In genomic region chr17:28953251-28953650, GRCm38 (mm10) we compare ENCODE assay signal across 8 mouse cellular contexts. TPM values are rescaled to one million over a fixed set of nuclear protein-coding genes. Genes with fewer than 3 reads are reported as not detected.
DNase-seq lines count a peak whose midpoint lies in the region; ATAC-seq and TF ChIP-seq lines count a peak whose summit lies in the region.

No protein-coding gene starts in this region.

- no peaks in the 10 kb centered on the region for H3K9me3 ChIP-seq in heart, embryonic 13.5 days
- peaks cover 5% of the 10 kb centered on the region; the same call in 1 of the 2 replicates for H3K9me3 ChIP-seq in limb, embryonic 13.5 days
- no peaks in the 10 kb centered on the region for H3K9me3 ChIP-seq in neural tube, embryonic 11.5 days (ENCODE audit: control insufficient read depth, low read length)

- no peaks in the 10 kb centered on the region for H3K27me3 ChIP-seq in heart, embryonic 13.5 days (replicated peaks)
- H3K27me3 ChIP-seq in limb, embryonic 13.5 days = no peaks in the 10 kb centered on the region
- H3K27me3 ChIP-seq in neural tube, embryonic 11.5 days (ENCODE audit: control insufficient read depth, insufficient read depth, low read length) = no peaks in the 10 kb centered on the region

- H3K27ac ChIP-seq in layer of hippocampus, adult 2 months = peak overlapping the region; percentile 99
- H3K27ac ChIP-seq in cortical plate, adult 2 months (ENCODE audit: insufficient read depth, low read length) = no peak overlapping the region
- peak overlapping the region; percentile 97 for H3K27ac ChIP-seq in heart, embryonic 13.5 days (replicated peaks)
- peak overlapping the region; percentile 97; the same call in 1 of the 2 replicates for H3K27ac ChIP-seq in limb, embryonic 13.5 days
- no peak overlapping the region for H3K27ac ChIP-seq in neural tube, embryonic 11.5 days (ENCODE audit: low read depth, low read length)

- no peak for TF ChIP-seq CTCF in layer of hippocampus, adult 2 months (conservative IDR thresholded peaks at IDR 0.05)
- no peak for TF ChIP-seq CTCF in cortical plate, adult 2 months (IDR thresholded peaks at IDR 0.05; ENCODE audit: extremely low read depth, insufficient read depth, low read length)

- H3K9ac ChIP-seq in heart, embryonic 13.5 days = peak overlapping the region; percentile 95
- H3K9ac ChIP-seq in limb, embryonic 13.5 days = peak overlapping the region; percentile 80
- H3K9ac ChIP-seq in neural tube, embryonic 11.5 days (ENCODE audit: low read length) = peak overlapping the region; percentile 95

- peak overlapping the region; percentile 92 for H3K4me2 ChIP-seq in heart, embryonic 13.5 days
- H3K4me2 ChIP-seq in limb, embryonic 13.5 days (replicated peaks) = peak overlapping the region; percentile 86
- peak overlapping the region; percentile 77 for H3K4me2 ChIP-seq in neural tube, embryonic 11.5 days (ENCODE audit: low read depth)

- no peak for DNase-seq in layer of hippocampus, adult 2 months (ENCODE audit: low spot score in 2 of 2)
- DNase-seq in layer of hippocampus, postnatal 25 days (ENCODE audit: extremely low spot score in 1 of 2, low spot score in 1 of 2) = no peak
- DNase-seq in neural tube, embryonic 11.5 days (ENCODE audit: low spot score) = peak; percentile 23
- no peak for DNase-seq in urinary bladder, postnatal 4 days (ENCODE audit: low spot score in 2 of 2)

- ATAC-seq in heart, embryonic 13.5 days (ENCODE audit: extremely low read depth, insufficient number of reproducible peaks, low FRiP score, low TSS enrichment) = no peak
- ATAC-seq in limb, embryonic 13.5 days (ENCODE audit: low FRiP score, low read depth) = no peak
- ATAC-seq in neural tube, embryonic 11.5 days (ENCODE audit: insufficient read depth, low FRiP score, low TSS enrichment) = no peak
- ATAC-seq in activated CD4-positive, CD25-positive, alpha-beta regulatory T cell, adult 4 months = no peak

- TF ChIP-seq POLR2A in cortical plate, adult 2 months (IDR thresholded peaks at IDR 0.05; ENCODE audit: extremely low read depth, insufficient read depth, low read length) = no peak

- H3K4me1 ChIP-seq in cortical plate, adult 2 months (ENCODE audit: control insufficient read depth, insufficient read depth, low read length) = peaks cover 6% of the 10 kb centered on the region; the same call in 1 of the 2 replicates
- H3K4me1 ChIP-seq in heart, embryonic 13.5 days = peaks cover 23% of the 10 kb centered on the region
- H3K4me1 ChIP-seq in limb, embryonic 13.5 days = peaks cover 22% of the 10 kb centered on the region
- H3K4me1 ChIP-seq in neural tube, embryonic 11.5 days (ENCODE audit: control insufficient read depth, insufficient read depth, low read length) = peaks cover 11% of the 10 kb centered on the region

- WGBS in heart, embryonic 13.5 days = 11% methylated on average over 9 of the region's 9 CpGs
- WGBS in limb, embryonic 13.5 days = 23% methylated on average over 9 of the region's 9 CpGs
- WGBS in neural tube, embryonic 11.5 days = 31% methylated on average over 9 of the region's 9 CpGs

- H3K4me3 ChIP-seq in layer of hippocampus, adult 2 months = peak overlapping the region; percentile 96
- peak overlapping the region; percentile 86 for H3K4me3 ChIP-seq in cortical plate, adult 2 months (ENCODE audit: insufficient read depth, low read length)
- H3K4me3 ChIP-seq in heart, embryonic 13.5 days = peak overlapping the region; percentile 85
- peak overlapping the region; percentile 62 for H3K4me3 ChIP-seq in limb, embryonic 13.5 days
- H3K4me3 ChIP-seq in neural tube, embryonic 11.5 days (ENCODE audit: low read depth, low read length) = peak overlapping the region; percentile 57

- H3K36me3 ChIP-seq in heart, embryonic 13.5 days = peaks cover 16% of the 10 kb centered on the region
- peaks cover 13% of the 10 kb centered on the region for H3K36me3 ChIP-seq in limb, embryonic 13.5 days
- H3K36me3 ChIP-seq in neural tube, embryonic 11.5 days (ENCODE audit: control insufficient read depth, insufficient read depth, low read length) = no peaks in the 10 kb centered on the region; the same call in none of the 2 replicates

RNA-seq across cellular contexts. Expression of gene Kctd20, which starts 1.5 kb away (rescaled TPM):
- total RNA-seq in layer of hippocampus, adult 2 months (2021) = 10 to 100 TPM; 58.7 to 64.4 TPM
- total RNA-seq in layer of hippocampus, postnatal 25 days (2021) = 10 to 100 TPM; 67.1 to 75.4 TPM
- polyA plus RNA-seq in cortical plate, adult 2 months (2012; rRNA removed) = 46.5 and 50.0 TPM in 2 replicates
- 58.1 and 59.9 TPM in 2 replicates for polyA plus RNA-seq in heart, embryonic 13.5 days (2015; fragmentation: Nextera tagmentation; extraction: Ambion mirVana)
- 105 and 120 TPM in 2 replicates for polyA plus RNA-seq in limb, embryonic 13.5 days (2015; fragmentation: Nextera tagmentation; extraction: Ambion mirVana)
- polyA plus RNA-seq in neural tube, embryonic 11.5 days (2014; fragmentation: Nextera tagmentation; extraction: Ambion mirVana) = 109 and 118 TPM in 2 replicates
- 10 to 100 TPM; 32.0 to 47.5 TPM for polyA plus RNA-seq in activated CD4-positive, CD25-positive, alpha-beta regulatory T cell, adult 4 months (2017; shearing (Covaris generic))

RNA-seq across cellular contexts. Expression of gene Pxt1, which starts 9.6 kb away (rescaled TPM):
- total RNA-seq in layer of hippocampus, adult 2 months (2021) = not detected
- not detected for total RNA-seq in layer of hippocampus, postnatal 25 days (2021)
- polyA plus RNA-seq in cortical plate, adult 2 months (2012; rRNA removed) = not detected in 2 replicates
- 0.19 TPM in 2 replicates for polyA plus RNA-seq in heart, embryonic 13.5 days (2015; fragmentation: Nextera tagmentation; extraction: Ambion mirVana)
- not detected in 2 replicates for polyA plus RNA-seq in limb, embryonic 13.5 days (2015; fragmentation: Nextera tagmentation; extraction: Ambion mirVana)
- not detected in 2 replicates for polyA plus RNA-seq in neural tube, embryonic 11.5 days (2014; fragmentation: Nextera tagmentation; extraction: Ambion mirVana)
- under 1 TPM in 1 of 2 experiments, not detected in 1; 0.77 TPM for polyA plus RNA-seq in activated CD4-positive, CD25-positive, alpha-beta regulatory T cell, adult 4 months (2017; shearing (Covaris generic))

RNA-seq across cellular contexts. Expression of gene 4930539E08Rik, which starts 38.1 kb away (rescaled TPM):
- 1 to 10 TPM; 4.0 to 4.1 TPM for total RNA-seq in layer of hippocampus, adult 2 months (2021)
- total RNA-seq in layer of hippocampus, postnatal 25 days (2021) = 1 to 10 TPM; 3.1 to 3.9 TPM
- polyA plus RNA-seq in cortical plate, adult 2 months (2012; rRNA removed) = 7.6 and 7.9 TPM in 2 replicates
- polyA plus RNA-seq in heart, embryonic 13.5 days (2015; fragmentation: Nextera tagmentation; extraction: Ambion mirVana) = 0.05 TPM in 1 of 2 replicates, not detected in the other
- polyA plus RNA-seq in limb, embryonic 13.5 days (2015; fragmentation: Nextera tagmentation; extraction: Ambion mirVana) = 0.27 and 0.36 TPM in 2 replicates
- 0.15 and 0.23 TPM in 2 replicates for polyA plus RNA-seq in neural tube, embryonic 11.5 days (2014; fragmentation: Nextera tagmentation; extraction: Ambion mirVana)
- 1 to 10 TPM; 1.5 to 1.6 TPM for polyA plus RNA-seq in activated CD4-positive, CD25-positive, alpha-beta regulatory T cell, adult 4 months (2017; shearing (Covaris generic))

RNA-seq across cellular contexts. Expression of gene Stk38, which starts 54.5 kb away (rescaled TPM):
- total RNA-seq in layer of hippocampus, adult 2 months (2021) = 10 to 100 TPM; 50.4 to 65.6 TPM
- 10 to 100 TPM; 36.7 to 59.1 TPM for total RNA-seq in layer of hippocampus, postnatal 25 days (2021)
- 62.0 and 69.6 TPM in 2 replicates for polyA plus RNA-seq in cortical plate, adult 2 months (2012; rRNA removed)
- polyA plus RNA-seq in heart, embryonic 13.5 days (2015; fragmentation: Nextera tagmentation; extraction: Ambion mirVana) = 68.7 and 71.0 TPM in 2 replicates
- polyA plus RNA-seq in limb, embryonic 13.5 days (2015; fragmentation: Nextera tagmentation; extraction: Ambion mirVana) = 119 and 120 TPM in 2 replicates
- polyA plus RNA-seq in neural tube, embryonic 11.5 days (2014; fragmentation: Nextera tagmentation; extraction: Ambion mirVana) = 141 and 145 TPM in 2 replicates
- 100 to 1,000 TPM; 196 to 222 TPM for polyA plus RNA-seq in activated CD4-positive, CD25-positive, alpha-beta regulatory T cell, adult 4 months (2017; shearing (Covaris generic))

Comparison
In these comparisons a context has a peak if more than half of its experiments do, and no peak if none do; other contexts are left out.
1. H3K27ac ChIP-seq: peak in layer of hippocampus, adult 2 months (single experiment), heart, embryonic 13.5 days (single experiment) and limb, embryonic 13.5 days (single experiment); none in cortical plate, adult 2 months (single experiment) and neural tube, embryonic 11.5 days (single experiment).
2. Peak in every context shown above with its lines, with median percentiles within 50 percentile points of each other: H3K4me3 ChIP-seq, H3K4me2 ChIP-seq and H3K9ac ChIP-seq.